Mouse (Mus musculus): ENCODE results near the gene Oaz1.

Oaz1 gene

DNA sequence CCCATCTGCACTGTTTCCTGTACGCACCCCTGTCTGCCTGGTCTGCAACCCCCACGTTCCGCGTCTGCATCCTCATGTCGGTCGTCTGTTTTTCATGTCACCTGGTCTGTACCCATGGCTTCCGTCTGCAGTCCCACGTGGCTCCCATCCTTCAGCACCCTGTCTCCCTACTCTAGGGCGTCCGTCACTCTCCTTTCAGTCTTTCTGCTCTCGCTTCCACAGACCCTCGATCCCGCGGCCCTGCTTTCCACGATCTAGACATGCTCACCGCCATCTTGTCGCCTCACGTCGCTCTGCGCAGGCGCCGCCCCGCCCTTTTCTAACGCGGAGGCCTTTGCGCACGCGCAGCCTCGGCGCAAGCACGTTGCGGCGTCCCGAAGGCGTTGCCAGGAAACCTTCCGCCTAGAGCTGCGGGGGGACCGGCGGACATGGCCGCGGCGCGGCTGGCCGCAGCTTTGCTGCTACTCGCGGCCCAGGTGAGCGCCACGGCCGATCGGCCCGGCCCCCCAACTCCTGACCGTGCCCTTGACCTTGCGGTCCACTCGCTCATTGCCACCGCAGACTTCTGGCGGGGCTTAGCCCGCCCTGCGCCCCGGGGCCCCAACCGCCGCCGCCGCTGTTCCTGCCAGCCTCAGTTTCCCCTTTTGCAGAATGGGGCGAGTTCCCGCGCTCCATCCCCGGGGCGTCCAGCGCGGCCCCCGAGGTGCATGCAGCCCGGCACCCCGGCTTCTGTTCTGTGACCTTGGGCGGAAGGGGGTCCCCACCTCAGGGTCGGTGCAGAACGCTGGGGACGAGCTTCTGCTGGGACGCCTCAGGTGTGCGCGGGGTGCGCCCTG lies 28.7 kb downstream of the Oaz1 start, which contains the start of the genes Lsm7 and Sppl2b:
Gene Lsm7 (minus strand): TSS at position 297 of the 836 bp plus-strand sequence.
Gene Sppl2b (plus strand): TSS at position 363 of the 836 bp plus-strand sequence.
- DNase-seq, result peak; percentile 96

- DNase-seq, result peak; percentile 78
Observed at GRCm38 (mm10) chr10:80855749-80856073, 29.3 kb downstream of the Oaz1 start.

DNA sequence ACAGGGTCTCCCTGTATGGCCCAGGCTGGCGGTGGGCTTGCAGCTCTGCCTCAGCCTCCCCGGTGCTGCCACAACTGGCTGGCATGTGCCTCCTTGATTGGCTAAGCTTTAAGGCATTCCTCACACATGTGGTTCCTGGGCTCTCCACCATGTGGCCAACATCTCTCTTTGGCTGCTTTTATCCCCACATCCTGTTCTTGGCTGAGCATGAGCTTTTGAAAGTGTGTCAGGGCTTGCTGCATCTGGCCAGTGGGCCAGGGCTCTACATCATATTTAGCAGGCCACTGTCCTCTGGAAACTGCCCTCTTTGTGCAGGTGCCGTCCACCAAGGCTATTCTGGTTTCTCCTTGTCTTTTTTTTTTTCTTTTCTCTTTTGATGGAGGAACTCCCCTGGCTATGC lies 29.8 kb downstream of the Oaz1 start:
- no peak for DNase-seq

DNA sequence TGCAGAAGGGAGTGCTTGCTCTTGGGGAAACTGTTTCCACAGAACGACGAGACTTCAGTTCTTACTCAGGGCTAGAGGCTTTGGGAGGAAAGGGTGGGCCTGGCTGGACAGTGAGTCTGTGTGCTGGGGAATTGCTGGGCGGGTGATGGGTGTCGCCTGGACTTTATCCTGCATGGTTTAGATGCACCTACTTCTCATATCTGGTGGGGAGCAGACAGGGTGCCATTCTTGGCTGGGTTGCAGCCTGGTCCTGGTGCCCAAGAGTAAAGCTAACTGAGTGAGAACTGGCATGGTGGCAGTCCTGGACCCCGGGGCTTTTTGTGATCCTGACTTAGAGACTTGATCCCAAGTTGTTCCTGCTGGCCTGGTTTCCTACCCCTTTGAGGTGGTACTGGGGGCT lies 30.5 kb downstream of the Oaz1 start:
- DNase-seq, result no peak

- DNase-seq, result no peak
Observed at GRCm38 (mm10) chr10:80857386-80857785, 30.9 kb downstream of the Oaz1 start.

DNA sequence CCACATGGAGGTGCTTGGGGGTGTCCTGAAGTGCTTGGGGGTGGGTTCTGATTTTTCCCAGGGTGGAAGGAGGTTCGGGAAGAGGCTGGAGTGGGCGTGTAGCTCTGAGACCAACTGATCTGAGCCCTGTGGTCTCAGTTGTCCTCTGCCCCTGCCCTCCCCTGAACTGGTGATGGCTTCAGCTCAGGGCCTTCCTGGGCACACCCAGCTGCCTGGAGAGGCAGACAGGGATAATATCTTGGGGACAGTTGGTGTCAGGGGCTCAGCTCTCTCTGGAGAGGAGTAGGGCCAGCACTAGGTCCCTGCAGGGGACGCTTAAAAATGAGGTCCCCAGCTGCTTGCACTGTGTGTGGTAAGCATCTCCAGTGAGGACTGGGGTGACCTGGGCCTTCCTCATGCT lies 31.4 kb downstream of the Oaz1 start:
- DNase-seq, result no peak

DNA sequence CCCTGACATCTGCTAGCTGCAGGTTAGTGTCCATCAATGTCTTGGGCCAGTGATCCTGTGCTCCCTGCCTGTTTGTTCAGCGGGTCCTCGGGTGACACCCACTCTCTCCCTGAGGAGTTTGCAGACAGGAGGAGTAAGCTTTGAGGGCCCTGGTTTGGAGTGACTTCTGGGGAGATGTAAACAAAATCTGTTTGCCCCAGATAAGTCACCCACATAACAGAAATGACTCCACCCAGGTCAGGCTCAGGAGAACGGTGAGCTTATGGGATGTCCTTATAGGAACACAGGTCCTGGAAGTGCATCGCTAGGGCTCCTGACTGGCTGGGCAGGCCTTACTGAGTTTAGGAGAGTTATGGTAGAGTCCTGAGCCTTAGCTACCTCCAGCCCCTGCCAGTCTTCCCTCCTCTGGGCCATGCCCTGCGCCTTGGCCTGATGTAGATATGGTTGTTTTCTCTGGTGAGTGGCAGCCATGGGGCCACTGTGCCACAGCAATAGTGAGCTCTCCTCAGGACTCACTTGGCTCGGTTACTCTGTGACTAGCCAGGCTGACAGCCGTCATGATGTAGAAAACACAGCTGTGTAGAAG lies 32.0 kb downstream of the Oaz1 start:
- DNase-seq, result no peak

DNA sequence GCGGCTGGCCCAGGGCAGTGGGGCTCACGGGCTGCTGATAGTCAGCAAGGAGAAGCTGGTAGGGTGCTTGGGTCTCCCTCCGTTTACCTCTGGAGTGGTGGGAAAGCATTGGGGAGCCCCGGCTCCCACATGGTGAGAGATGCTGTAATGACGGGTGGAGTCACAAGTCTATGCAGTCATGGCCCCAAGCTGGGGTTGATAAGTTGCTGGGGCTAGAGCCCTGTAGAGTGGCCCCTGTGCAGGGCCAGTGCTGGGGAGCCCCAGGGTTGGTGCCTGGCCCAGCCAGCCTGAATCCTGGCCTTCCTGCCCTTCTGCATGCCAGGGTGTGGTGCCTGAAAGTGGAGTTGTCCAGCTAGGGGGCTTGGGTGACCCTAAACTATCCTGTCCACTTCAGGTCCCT lies 35.8 kb downstream of the Oaz1 start:
- DNase-seq, result no peak

DNA sequence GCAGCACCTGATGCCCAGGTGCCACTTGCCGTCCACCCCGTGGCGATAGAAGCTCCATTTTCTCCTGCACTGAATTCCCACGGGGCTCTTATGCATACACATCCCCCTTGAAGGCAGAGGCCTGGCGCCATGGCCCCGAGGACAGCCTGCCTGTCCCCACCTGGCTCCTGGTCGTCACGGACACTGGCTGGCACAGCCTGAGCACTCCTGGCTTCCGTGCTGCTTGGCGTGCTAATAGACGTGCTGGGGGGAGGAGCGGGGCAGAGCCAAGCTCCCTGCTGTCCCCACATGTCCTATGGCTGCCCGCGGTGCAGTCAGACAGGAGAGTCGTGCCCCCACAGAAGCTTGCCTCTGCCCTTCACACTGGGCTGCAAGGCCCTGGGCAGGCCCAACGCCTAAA lies 38.0 kb downstream of the Oaz1 start:
- peak; percentile 92 for DNase-seq

GRCm38 (mm10) chr10:80870993-80871392 lies 44.5 kb downstream of the Oaz1 start:
- no peak for DNase-seq

DNA sequence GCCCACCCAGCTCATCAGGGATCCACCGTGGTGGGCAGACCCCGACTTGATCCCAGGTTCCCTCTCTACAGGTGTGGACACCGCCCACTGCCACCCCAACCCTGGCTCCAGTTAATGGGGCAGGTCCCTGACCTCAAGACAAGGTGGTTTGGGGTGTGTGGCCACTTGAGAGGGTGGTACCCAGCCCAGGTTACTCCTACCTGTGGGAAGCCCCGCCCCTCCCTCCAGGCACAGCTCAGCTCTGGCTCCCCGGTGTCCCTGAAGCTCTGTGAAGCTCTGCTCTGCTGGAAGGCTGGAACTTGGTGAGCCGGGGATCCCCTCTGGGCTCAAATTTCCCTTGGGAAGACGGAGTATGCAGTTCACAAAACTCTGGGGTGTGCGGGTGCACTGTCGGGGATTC lies 45.1 kb downstream of the Oaz1 start, which contains the start of gene Tmprss9:
Gene Tmprss9 (plus strand): TSS at position 268 of the 400 bp plus-strand sequence.
- DNase-seq, result no peak

GRCm38 (mm10) chr10:80874035-80874434 lies 47.6 kb downstream of the Oaz1 start:
- DNase-seq, result no peak

DNA sequence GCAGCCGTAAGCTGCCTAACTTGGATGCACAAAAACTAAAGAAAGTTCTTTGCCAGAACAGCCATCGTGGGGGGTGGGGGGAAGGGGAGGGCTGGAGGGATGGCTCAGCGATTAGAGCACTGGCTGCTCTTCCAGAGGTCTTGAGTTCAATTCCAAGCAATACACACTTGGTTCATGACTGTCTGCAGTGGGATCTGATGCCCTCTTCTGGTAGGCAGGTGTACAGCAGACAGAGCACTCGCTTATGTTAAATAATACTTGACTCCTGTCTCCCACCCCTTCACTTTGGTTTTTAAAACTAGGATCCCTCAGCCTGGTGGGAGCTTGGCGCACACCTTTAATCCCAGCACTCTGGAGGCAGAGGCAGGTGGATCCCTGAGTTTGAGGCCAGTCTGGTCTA lies 49.6 kb downstream of the Oaz1 start:
- peak; percentile 66 for DNase-seq

DNA sequence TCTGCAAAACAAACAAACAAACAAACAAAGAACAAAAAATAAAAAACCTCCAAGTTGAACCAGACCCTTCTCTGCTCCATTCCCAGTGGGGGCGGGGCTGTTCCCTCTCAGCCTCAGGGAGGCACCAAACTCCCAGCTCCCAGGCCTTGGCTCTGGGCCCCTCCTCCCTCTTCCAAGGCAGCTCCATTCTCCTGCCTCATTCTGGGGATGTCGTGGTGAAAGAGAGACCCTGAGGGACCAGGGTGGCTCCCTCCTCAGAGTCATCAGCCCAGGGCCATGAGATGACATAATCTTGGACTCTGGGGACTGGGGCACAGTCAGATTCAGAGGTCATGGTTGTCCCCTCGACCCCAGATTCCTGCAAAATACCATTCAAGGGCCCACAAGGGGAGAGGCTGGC lies 50.1 kb downstream of the Oaz1 start:
- no peak for DNase-seq
